Mouse (Mus musculus) natural killer cell, adult 2 months (primary cell): ENCODE measurements around the gene Cops2.

Source experiments
- DNase-seq, 2 experiments: peaks; one replicate each; pipeline ENCODE4 v3.0.0; 2022; ENCODE audit warnings: low spot score in 2 of 2

The Cops2 gene

GRCm38 (mm10) chr2:125781978-125782718 is 76.8 kb downstream of the Cops2 start:
- DNase-seq: no peak

GRCm38 (mm10) chr2:125781006-125781405 is 77.9 kb downstream of the Cops2 start:
- DNase-seq: no peak
